Mouse (Mus musculus) spleen, postnatal 4 days (tissue): ENCODE measurements around the gene Esrrg.

ENCODE experiments used
- DNase-seq, 2 experiments: peaks; one replicate each; pipeline ENCODE4 v3.0.0; 2022; ENCODE audit warnings: low spot score in 2 of 2

The Esrrg gene

GRCm38 (mm10) chr1:188155135-188155779 is 546.7 kb downstream of the Esrrg start:
- DNase-seq, result no peak

- no peak for DNase-seq
Measured at GRCm38 (mm10) chr1:188156520-188156919, 547.9 kb downstream of the Esrrg start.

- DNase-seq, result no peak
Measured at GRCm38 (mm10) chr1:188157237-188157955, 548.8 kb downstream of the Esrrg start.

- no peak for DNase-seq
Measured at GRCm38 (mm10) chr1:188158675-188159074, 550.1 kb downstream of the Esrrg start.

GRCm38 (mm10) chr1:188159108-188159507 is 550.5 kb downstream of the Esrrg start:
- no peak for DNase-seq

- DNase-seq, result no peak
Measured at GRCm38 (mm10) chr1:188163058-188163457, 554.5 kb downstream of the Esrrg start.

GRCm38 (mm10) chr1:188164251-188164650 is 555.7 kb downstream of the Esrrg start:
- DNase-seq, result no peak

- no peak for DNase-seq
Measured at GRCm38 (mm10) chr1:188173859-188174258, 565.3 kb downstream of the Esrrg start.

GRCm38 (mm10) chr1:188182951-188183350 is 574.4 kb downstream of the Esrrg start:
- DNase-seq, result no peak

- no peak for DNase-seq
Measured at GRCm38 (mm10) chr1:188186440-188187117, 578.0 kb downstream of the Esrrg start.

GRCm38 (mm10) chr1:188192971-188193370 is 584.4 kb downstream of the Esrrg start:
- no peak for DNase-seq

- no peak for DNase-seq
Measured at GRCm38 (mm10) chr1:188207421-188207820, 598.8 kb downstream of the Esrrg start.

- no peak for DNase-seq
Measured at GRCm38 (mm10) chr1:188209025-188209424, 600.4 kb downstream of the Esrrg start.

- DNase-seq, result no peak
Measured at GRCm38 (mm10) chr1:188214885-188215611, 606.5 kb downstream of the Esrrg start.

GRCm38 (mm10) chr1:188221226-188221792 is 612.7 kb downstream of the Esrrg start:
- DNase-seq, result no peak

- no peak for DNase-seq
Measured at GRCm38 (mm10) chr1:188233036-188233724, 624.6 kb downstream of the Esrrg start.

GRCm38 (mm10) chr1:188238636-188239035 is 630.0 kb downstream of the Esrrg start:
- no peak for DNase-seq

- no peak for DNase-seq
Measured at GRCm38 (mm10) chr1:188241766-188242165, 633.2 kb downstream of the Esrrg start.

GRCm38 (mm10) chr1:188257500-188257899 is 648.9 kb downstream of the Esrrg start:
- DNase-seq, result no peak

- DNase-seq, result no peak
Measured at GRCm38 (mm10) chr1:188260259-188261107, 651.9 kb downstream of the Esrrg start.
